ENCODE assay signal across 11 mouse cellular contexts in the genomic region with DNA sequence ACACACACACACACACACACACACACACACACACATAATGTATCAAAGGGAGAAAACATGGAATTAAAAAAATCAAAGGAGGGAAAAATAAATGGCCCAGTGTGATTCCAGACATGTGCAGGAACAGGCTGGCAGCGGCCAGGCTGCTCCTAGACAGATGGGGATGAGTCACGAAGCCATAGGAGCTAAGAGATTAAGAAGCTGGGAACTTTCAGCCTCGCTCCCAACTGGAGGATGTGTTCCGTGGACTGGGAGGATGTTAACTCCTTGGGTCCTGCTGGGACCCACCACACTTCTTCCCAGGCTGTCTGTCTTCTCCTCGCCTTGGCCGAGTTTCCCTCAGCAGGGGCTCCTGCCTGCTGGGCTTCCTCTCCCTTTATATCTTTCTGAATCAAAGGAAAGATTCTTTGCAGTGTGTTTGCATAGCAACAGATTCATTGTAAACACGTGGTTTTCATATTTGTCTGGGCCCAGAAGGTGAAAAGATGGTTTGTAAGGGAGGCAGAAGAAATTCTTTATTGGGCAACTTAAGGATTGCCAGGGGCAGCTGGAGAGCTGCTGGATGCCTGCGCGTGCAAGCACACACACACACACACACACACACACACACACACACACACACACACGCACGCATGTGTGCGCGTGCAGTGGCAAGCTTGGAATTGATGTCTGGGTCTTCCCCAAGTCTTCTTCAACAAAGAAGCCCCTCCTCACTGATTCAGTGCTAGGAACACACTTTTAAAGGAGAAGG.
DNase-seq lines count a peak whose midpoint lies in the region; ATAC-seq and TF ChIP-seq lines count a peak whose summit lies in the region.
"Had no signal": no experiment of that assay in that cellular context is flagged by ENCODE, and none has a peak within 500 bp of the region (broad histone marks: within the 10 kb centered on the region; RNA-seq: fewer than 3 reads in every experiment).

No protein-coding gene starts in this region.

- peak; percentile 24 to 27 for DNase-seq in cerebellum, postnatal 10 days
- DNase-seq in lung, embryonic 14.5 days: no peak
- no peak for DNase-seq in lung, postnatal 10 days
- DNase-seq in layer of hippocampus, postnatal 14 days (ENCODE audit: low spot score in 2 of 2): peak; percentile 25 to 31
- peak; percentile 59 for DNase-seq in right cerebral cortex, postnatal 25 days
- no peak for DNase-seq in kidney, adult 8-10 months
- DNase-seq in T-cell, adult 2 months (ENCODE audit: low spot score): no peak

- no peak overlapping the region for H3K9ac ChIP-seq in lung, embryonic 14.5 days

- H3K27ac ChIP-seq in lung, embryonic 14.5 days (ENCODE audit: low read depth): peak overlapping the region; percentile 54; the same call in 1 of the 2 replicates
- H3K27ac ChIP-seq: heart, embryonic 10.5 days; macrophage had no signal

- no peak overlapping the region for H3K4me3 ChIP-seq in lung, embryonic 14.5 days (ENCODE audit: low read depth, low read length)
- H3K4me3 ChIP-seq: heart, embryonic 10.5 days had no signal

- H3K4me1 ChIP-seq in lung, embryonic 14.5 days (ENCODE audit: insufficient read depth): no peaks in the 10 kb centered on the region

- H3K27me3 ChIP-seq in lung, embryonic 14.5 days (ENCODE audit: insufficient read depth, low read length): no peaks in the 10 kb centered on the region

- no peaks in the 10 kb centered on the region for H3K9me3 ChIP-seq in lung, embryonic 14.5 days (ENCODE audit: low read depth, low read length)
- H3K9me3 ChIP-seq: heart, embryonic 10.5 days had no signal

- peaks cover 8% of the 10 kb centered on the region; the same call in 1 of the 2 replicates for H3K36me3 ChIP-seq in lung, embryonic 14.5 days (ENCODE audit: insufficient read depth)

- WGBS in lung, embryonic 14.5 days: 58% methylated on average over 13 of the region's 13 CpGs

- H3K4me2 ChIP-seq in lung, embryonic 14.5 days: no peak overlapping the region

- TF ChIP-seq CTCF in lung, embryonic 14.5 days (IDR thresholded peaks at IDR 0.05; ENCODE audit: low read depth): no peak

- ATAC-seq in cerebellum, adult (ENCODE audit: insufficient number of reproducible peaks, low FRiP score, low TSS enrichment): no peak
- no peak; the same call in 1 of the 2 replicates for ATAC-seq in lung, embryonic 14.5 days (ENCODE audit: insufficient read depth)
- ATAC-seq: CD4-positive, CD25-positive, alpha-beta regulatory T cell, adult 4 months had no signal

Comparison
In these comparisons a context has a peak if more than half of its experiments do, and no peak if none do; other contexts are left out.
1. DNase-seq: peak in cerebellum, postnatal 10 days (2 of 2), layer of hippocampus, postnatal 14 days (2 of 2) and right cerebral cortex, postnatal 25 days (single experiment); none in lung, embryonic 14.5 days (single experiment), lung, postnatal 10 days (single experiment), kidney, adult 8-10 months (0 of 2) and T-cell, adult 2 months (single experiment).